8 mouse cellular contexts compared by ENCODE assay signal in the genomic region with DNA sequence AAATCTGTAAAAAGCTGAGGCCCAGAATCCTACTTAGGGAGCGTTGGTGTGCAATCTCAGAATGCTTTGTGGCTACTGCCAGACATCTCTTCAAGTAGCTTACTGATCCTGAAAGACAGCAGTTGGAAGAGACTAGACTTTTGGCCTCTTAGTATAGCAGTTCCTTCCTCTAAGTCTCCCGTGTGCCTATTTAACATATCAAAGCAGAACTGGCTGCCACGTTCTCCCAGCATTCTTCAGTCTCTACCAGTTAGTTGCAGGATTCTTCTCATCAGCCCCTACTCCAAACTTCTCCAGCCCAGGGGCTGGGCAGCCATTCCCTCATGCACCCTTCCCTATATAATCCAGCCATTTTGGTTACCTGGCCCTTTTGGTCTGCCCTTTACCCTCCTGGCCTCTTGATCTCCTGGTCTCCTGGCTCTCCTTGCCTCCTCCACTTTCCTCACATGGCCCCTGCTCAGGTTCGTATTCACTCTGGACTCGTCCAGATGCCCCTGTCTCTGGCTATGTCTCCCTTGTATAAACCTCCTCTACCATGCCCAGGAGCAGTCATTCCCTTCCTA. TPM values are rescaled to one million over a fixed set of nuclear protein-coding genes. Genes with fewer than 3 reads are reported as not detected.
DNase-seq lines count a peak whose midpoint lies in the region; ATAC-seq lines count a peak whose summit lies in the region.

No protein-coding gene starts in this region.

- peaks cover 8% of the 10 kb centered on the region for H3K4me1 ChIP-seq in intestine, embryonic 15.5 days (replicated peaks)
- peaks cover 24% of the 10 kb centered on the region for H3K4me1 ChIP-seq in neural tube, embryonic 12.5 days

- peak overlapping the region; percentile 64 for H3K27ac ChIP-seq in intestine, embryonic 15.5 days
- no peak overlapping the region for H3K27ac ChIP-seq in neural tube, embryonic 12.5 days

- ATAC-seq in intestine, embryonic 15.5 days, result no peak
- ATAC-seq in neural tube, embryonic 12.5 days (ENCODE audit: low FRiP score, low read depth), result no peak

- no peaks in the 10 kb centered on the region for H3K27me3 ChIP-seq in intestine, embryonic 15.5 days (replicated peaks)
- H3K27me3 ChIP-seq in neural tube, embryonic 12.5 days (replicated peaks), result no peaks in the 10 kb centered on the region

- DNase-seq in heart, adult 11 months, result peak; percentile 90
- DNase-seq in heart, postnatal 4 days, result no peak
- peak; percentile 19 for DNase-seq in thymus, postnatal 14 days
- DNase-seq in thymus, postnatal 10 days (ENCODE audit: low spot score in 2 of 2), result no peak
- no peak for DNase-seq in urinary bladder, postnatal 36 days (ENCODE audit: low spot score in 2 of 2)
- no peak for DNase-seq in gastrocnemius, postnatal 10 days

- no peaks in the 10 kb centered on the region for H3K36me3 ChIP-seq in intestine, embryonic 15.5 days
- H3K36me3 ChIP-seq in neural tube, embryonic 12.5 days, result no peaks in the 10 kb centered on the region

- peak overlapping the region; percentile 75 for H3K4me2 ChIP-seq in intestine, embryonic 15.5 days (replicated peaks)
- H3K4me2 ChIP-seq in neural tube, embryonic 12.5 days (replicated peaks), result peak overlapping the region; percentile 59

- peak overlapping the region; percentile 81 for H3K4me3 ChIP-seq in intestine, embryonic 15.5 days (replicated peaks)
- peak overlapping the region; percentile 66 for H3K4me3 ChIP-seq in neural tube, embryonic 12.5 days

- 25% methylated on average over 5 of the region's 5 CpGs for WGBS in intestine, embryonic 15.5 days
- 18% methylated on average over 5 of the region's 5 CpGs for WGBS in neural tube, embryonic 12.5 days

- H3K9me3 ChIP-seq in intestine, embryonic 15.5 days, result no peaks in the 10 kb centered on the region
- H3K9me3 ChIP-seq in neural tube, embryonic 12.5 days, result no peaks in the 10 kb centered on the region

- H3K9ac ChIP-seq in intestine, embryonic 15.5 days, result peak overlapping the region; percentile 47
- H3K9ac ChIP-seq in neural tube, embryonic 12.5 days, result no peak overlapping the region

RNA-seq across cellular contexts. Expression of a gene that starts 1.2 kb away (rescaled TPM):
- total RNA-seq in heart, postnatal 4 days (2021), result 10 to 100 TPM; 27.1 to 29.2 TPM
- 14.0 and 21.9 TPM in 2 replicates for polyA plus RNA-seq in intestine, embryonic 15.5 days (2015; fragmentation: Nextera tagmentation; extraction: Ambion mirVana)
- polyA plus RNA-seq in neural tube, embryonic 12.5 days (2016; fragmentation: Nextera tagmentation; extraction: Ambion mirVana), result 28.7 and 39.6 TPM in 2 replicates
- 10 to 100 TPM; 12.1 to 16.7 TPM for total RNA-seq in gastrocnemius, postnatal 10 days (2021)

Comparison
In these comparisons a context has a peak if more than half of its experiments do, and no peak if none do; other contexts are left out.
1. DNase-seq: peak in heart, adult 11 months (single experiment) and thymus, postnatal 14 days (single experiment); none in heart, postnatal 4 days (single experiment), thymus, postnatal 10 days (0 of 2), urinary bladder, postnatal 36 days (0 of 2) and gastrocnemius, postnatal 10 days (single experiment).